Mouse (Mus musculus): ENCODE data around the gene Atf5.

Gene Atf5

DNA sequence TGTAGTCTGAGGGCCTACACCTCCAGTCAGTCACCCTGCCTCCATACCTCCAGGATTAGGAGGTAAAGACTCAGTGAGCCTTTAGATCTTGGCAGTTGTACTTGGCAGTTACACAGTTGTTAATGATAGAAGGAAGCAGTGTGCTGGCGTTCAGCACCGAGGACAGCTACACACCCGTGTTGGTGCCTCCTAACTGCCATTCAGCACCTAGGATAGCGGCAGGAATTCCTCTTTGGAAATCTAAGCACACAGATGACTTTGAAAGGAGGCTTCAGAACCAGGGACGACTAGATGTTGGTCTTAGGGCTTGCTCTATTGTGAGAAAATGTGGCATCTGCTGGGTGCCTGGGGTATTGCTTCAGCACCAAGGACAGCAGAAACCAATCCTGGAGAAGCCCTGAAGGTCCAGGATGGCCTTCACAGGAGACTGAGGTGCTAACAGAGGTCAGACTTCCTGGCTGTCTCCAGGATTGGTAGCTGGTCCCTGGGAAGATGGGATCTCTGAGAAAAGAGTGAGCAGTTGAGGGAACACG is 46.3 kb downstream of the Atf5 start:
- peak in 1 of 2 experiments; percentile 10 for DNase-seq (ENCODE audit: low spot score in 2 of 2)

DNA sequence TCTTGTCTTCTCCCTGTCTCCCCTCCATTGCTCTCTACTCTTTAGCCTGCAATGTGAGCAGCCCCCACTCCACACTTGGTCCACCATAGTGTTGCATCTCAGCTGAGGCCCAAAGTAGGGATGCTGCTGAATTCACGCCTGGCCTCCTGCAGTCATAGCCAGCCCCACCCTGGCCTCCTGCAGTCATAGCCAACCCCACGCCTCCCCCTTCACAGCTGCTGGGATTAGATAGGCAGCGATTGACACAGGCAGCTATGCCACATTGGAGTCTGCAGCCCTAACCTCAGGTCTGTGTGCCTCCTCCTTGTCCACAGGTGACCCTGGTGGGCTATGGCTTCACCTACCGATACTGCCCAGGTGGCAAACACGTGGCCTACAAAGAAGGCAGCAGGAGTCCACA is 48.3 kb downstream of the Atf5 start:
- DNase-seq (ENCODE audit: low spot score in 2 of 2) = no peak

Measured in right cerebral cortex, adult 2 months (tissue).